Mouse (Mus musculus): Measurements from ENCODE around the gene Cacna1s. TPM values are rescaled to one million over a fixed set of nuclear protein-coding genes. Genes with fewer than 3 reads are reported as not detected.

The Cacna1s gene
- polyA plus RNA-seq, 1 experiment from 2014 or later: 0.17 TPM

DNA sequence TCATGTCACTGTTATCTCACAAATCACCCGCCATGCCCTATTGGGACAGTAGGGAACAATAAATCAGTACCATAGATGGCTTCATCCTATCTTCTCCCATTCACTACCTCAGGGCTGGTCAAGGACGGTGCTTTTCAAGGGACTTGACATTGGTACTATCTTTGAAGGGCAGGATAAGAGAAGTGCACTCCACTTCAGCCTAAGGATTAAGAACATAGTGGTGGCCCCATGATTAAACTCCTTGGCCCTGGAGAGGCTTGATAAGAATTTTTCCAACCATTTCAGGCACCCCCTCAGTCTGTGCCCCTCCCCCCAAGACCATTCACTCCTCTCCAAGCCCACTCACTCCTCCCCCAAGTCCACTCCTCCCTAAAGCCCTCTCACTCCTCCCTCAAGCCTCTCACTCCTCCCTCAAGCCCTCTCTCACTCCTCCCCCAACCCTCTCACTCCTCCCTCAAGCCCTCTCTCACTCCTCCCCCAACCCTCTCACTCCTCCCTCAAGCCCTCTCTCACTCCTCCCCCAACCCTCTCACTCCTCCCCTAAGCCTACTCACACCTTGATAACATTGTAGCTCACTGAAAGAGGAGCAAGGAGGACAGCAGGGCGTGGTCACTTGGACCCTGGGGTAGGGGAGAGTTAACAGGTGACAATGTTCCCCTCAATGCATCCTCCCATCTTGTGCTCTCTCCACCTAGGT, 33.6 kb downstream of the Cacna1s start:
- H3K9me3 ChIP-seq (ENCODE audit: control insufficient read depth, low read length): no peaks in the 10 kb centered on the region

DNA sequence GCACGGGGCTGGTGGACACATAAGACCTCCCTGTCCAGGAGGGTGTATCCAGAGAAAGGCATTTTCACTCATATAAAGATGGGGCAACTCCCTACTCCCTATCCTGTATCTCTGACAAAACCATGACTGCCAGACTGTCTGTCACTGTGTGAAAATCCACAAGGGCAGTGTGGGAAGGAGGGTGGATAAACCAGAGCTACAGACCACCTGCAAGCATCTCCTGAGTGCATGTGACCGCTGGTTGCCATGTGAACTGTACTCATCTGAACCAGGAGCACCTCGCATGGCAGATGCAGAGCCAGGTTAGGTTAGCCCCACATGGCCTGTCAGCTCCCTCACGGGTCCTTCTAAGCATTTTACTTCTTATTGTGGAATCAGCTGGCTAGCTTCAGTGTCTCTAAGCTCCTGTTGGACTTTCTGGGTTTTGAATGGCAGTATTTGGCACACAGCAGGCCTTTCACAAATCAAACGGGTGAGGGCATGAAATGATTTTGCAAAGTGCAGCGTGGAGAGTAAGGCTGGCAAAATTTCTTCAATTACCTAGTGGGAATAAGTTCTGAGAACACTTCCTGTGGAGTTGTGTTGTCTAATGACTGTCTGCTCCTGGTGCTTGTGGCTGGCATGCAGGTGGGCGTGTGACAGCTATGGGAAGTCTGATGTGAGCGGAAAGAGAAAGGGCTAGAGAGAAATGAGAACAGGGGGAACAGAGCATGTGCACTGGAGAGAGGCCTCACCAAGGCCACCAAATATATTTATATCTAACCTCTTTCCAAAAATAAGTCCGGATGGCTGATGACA, 37.0 kb downstream of the Cacna1s start:
- H3K9me3 ChIP-seq (ENCODE audit: control insufficient read depth, low read length): no peaks in the 10 kb centered on the region
- H3K4me3 ChIP-seq (ENCODE audit: low read depth, low read length): no peak overlapping the region
- no peak for ATAC-seq (ENCODE audit: insufficient number of reproducible peaks, low FRiP score, low TSS enrichment, low read depth)
- DNase-seq (ENCODE audit: low spot score): no peak
- no peak overlapping the region for H3K4me2 ChIP-seq (ENCODE audit: low read depth, severe bottlenecking)
- H3K27ac ChIP-seq (replicated peaks; ENCODE audit: low read depth, low read length): no peak overlapping the region
- no peak overlapping the region for H3K9ac ChIP-seq (ENCODE audit: low read length)
- H3K4me1 ChIP-seq (ENCODE audit: control insufficient read depth, insufficient read depth, low read length): no peaks in the 10 kb centered on the region
- WGBS: 84% methylated on average over 9 of the region's 9 CpGs
- H3K27me3 ChIP-seq (ENCODE audit: control insufficient read depth, insufficient read depth, low read length): no peaks in the 10 kb centered on the region
- H3K36me3 ChIP-seq (ENCODE audit: control insufficient read depth, insufficient read depth, low read length): no peaks in the 10 kb centered on the region

More for the DNA sequence above, 33.6 kb downstream of the Cacna1s start:
- no peak overlapping the region for H3K4me3 ChIP-seq (ENCODE audit: low read depth, low read length)
- H3K4me2 ChIP-seq (ENCODE audit: low read depth, severe bottlenecking): no peak overlapping the region
- 79% methylated on average over 3 of the region's 3 CpGs for WGBS
- ATAC-seq (ENCODE audit: insufficient number of reproducible peaks, low FRiP score, low TSS enrichment, low read depth) (no peak), DNase-seq (ENCODE audit: low spot score) (no peak)
- no peak overlapping the region for H3K27ac ChIP-seq (replicated peaks; ENCODE audit: low read depth, low read length)
- no peaks in the 10 kb centered on the region for H3K36me3 ChIP-seq (ENCODE audit: control insufficient read depth, insufficient read depth, low read length)
- H3K27me3 ChIP-seq (ENCODE audit: control insufficient read depth, insufficient read depth, low read length): no peaks in the 10 kb centered on the region
- H3K4me1 ChIP-seq (ENCODE audit: control insufficient read depth, insufficient read depth, low read length): no peaks in the 10 kb centered on the region
- H3K9ac ChIP-seq (ENCODE audit: low read length): no peak overlapping the region

DNA sequence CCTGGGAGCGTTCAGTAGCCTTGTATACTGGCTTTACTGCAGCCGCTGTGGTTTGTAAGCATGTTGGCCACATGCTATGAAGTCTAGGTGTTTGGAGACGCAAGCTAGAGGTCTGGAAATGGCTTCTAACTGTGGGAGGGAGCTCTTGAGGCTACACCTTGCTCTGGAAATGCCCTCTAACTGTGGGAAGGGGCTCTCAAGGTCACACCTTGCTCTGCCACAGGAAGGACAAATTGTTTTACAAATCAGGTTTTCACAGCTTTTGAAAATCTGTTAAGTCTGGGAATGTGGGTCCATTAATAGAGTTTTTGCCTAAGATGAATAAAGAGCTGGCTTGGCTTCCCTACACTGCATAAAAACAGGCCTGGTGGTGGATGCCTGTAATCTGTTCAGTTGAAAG, 41.2 kb downstream of the Cacna1s start:
- H3K9me3 ChIP-seq (ENCODE audit: control insufficient read depth, low read length): no peaks in the 10 kb centered on the region
- no peaks in the 10 kb centered on the region for H3K4me1 ChIP-seq (ENCODE audit: control insufficient read depth, insufficient read depth, low read length)
- H3K4me3 ChIP-seq (ENCODE audit: low read depth, low read length): no peak overlapping the region
- no peaks in the 10 kb centered on the region for H3K27me3 ChIP-seq (ENCODE audit: control insufficient read depth, insufficient read depth, low read length)
- no peak for DNase-seq (ENCODE audit: low spot score)
- H3K4me2 ChIP-seq (ENCODE audit: low read depth, severe bottlenecking): no peak overlapping the region
- no peaks in the 10 kb centered on the region for H3K36me3 ChIP-seq (ENCODE audit: control insufficient read depth, insufficient read depth, low read length)
- ATAC-seq (ENCODE audit: insufficient number of reproducible peaks, low FRiP score, low TSS enrichment, low read depth): no peak
- no peak overlapping the region for H3K9ac ChIP-seq (ENCODE audit: low read length)
- 73% methylated on average over 3 of the region's 3 CpGs for WGBS
- no peak overlapping the region for H3K27ac ChIP-seq (replicated peaks; ENCODE audit: low read depth, low read length)

DNA sequence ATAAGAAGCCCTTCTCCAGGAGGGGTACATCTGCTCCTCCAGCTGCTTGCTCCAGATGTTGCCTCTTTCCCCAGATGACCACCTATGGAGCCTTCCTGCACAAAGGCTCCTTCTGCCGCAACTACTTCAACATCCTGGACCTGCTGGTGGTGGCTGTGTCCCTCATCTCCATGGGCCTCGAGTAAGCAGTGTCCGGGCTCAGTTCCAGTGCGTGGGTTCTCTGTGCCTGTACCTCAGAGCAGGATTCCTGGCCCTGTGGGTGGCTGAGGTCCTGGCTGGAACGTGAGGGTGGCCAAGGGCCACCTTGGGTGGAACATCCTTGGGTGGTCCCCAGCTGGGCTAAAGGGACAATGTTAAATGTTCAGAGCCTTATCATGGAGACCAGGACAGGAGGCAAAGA, 42.3 kb downstream of the Cacna1s start:
- DNase-seq (ENCODE audit: low spot score): no peak
- Histone ChIP-seq H3K27me3 (ENCODE audit: control insufficient read depth, insufficient read depth, low read length) (no peaks in the 10 kb centered on the region), H3K9me3 (ENCODE audit: control insufficient read depth, low read length) (no peaks in the 10 kb centered on the region), H3K27ac (replicated peaks; ENCODE audit: low read depth, low read length) (no peak overlapping the region), H3K9ac (ENCODE audit: low read length) (no peak overlapping the region), H3K4me2 (ENCODE audit: low read depth, severe bottlenecking) (no peak overlapping the region), H3K4me1 (ENCODE audit: control insufficient read depth, insufficient read depth, low read length) (no peaks in the 10 kb centered on the region), H3K36me3 (ENCODE audit: control insufficient read depth, insufficient read depth, low read length) (no peaks in the 10 kb centered on the region), H3K4me3 (ENCODE audit: low read depth, low read length) (no peak overlapping the region)
- 80% methylated on average over 5 of the region's 5 CpGs for WGBS
- ATAC-seq (ENCODE audit: insufficient number of reproducible peaks, low FRiP score, low TSS enrichment, low read depth): no peak

DNA sequence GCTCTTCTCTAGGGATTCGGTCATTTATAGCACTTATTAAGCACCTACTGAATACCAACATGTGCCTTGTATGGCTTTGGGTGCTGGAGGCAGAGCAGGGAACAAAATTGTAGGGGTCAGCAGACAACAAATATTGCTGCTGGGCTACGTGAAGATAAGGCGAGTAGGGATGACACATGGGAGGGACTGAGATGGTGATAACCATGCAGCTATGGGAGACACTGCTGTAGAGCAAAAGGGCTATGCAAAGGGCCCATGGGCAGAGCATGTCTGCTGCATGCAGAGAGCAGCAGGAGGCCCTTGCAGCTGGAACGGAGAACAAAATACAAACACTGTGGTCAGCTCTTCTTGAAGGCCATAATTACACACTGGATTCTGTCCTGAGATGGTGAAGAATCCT, 49.5 kb downstream of the Cacna1s start:
- 78% methylated on average over 4 of the region's 4 CpGs for WGBS
- no peak overlapping the region for H3K27ac ChIP-seq (replicated peaks; ENCODE audit: low read depth, low read length)

DNA sequence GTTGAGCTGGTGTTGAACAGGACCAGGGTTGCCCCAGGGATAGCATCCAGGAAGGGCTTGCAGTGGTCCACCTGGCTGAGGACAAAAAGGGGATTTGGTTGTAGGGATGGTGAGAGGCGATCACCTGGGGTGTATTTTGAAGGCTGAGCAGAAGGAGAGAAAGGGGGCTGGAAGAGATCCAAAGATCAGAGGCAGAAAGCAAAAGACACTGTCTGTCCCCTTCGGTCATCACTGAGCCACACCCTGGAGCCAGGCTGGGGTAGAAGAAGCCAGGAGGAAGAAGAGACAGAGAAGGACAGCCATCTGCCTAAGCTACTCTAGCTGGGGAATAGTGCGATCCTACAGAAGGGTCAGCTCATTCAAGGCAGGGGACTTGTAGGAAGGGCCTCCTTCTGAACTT, 50.0 kb downstream of the Cacna1s start:
- Histone ChIP-seq H3K27me3 (ENCODE audit: control insufficient read depth, insufficient read depth, low read length) (no peaks in the 10 kb centered on the region), H3K27ac (replicated peaks; ENCODE audit: low read depth, low read length) (no peak overlapping the region), H3K4me1 (ENCODE audit: control insufficient read depth, insufficient read depth, low read length) (0 out of 2 replicates have a peak, but pooled peaks cover 2% of the 10 kb centered on the region), H3K4me3 (ENCODE audit: low read depth, low read length) (no peak overlapping the region), H3K9me3 (ENCODE audit: control insufficient read depth, low read length) (no peaks in the 10 kb centered on the region), H3K4me2 (ENCODE audit: low read depth, severe bottlenecking) (no peak overlapping the region), H3K36me3 (ENCODE audit: control insufficient read depth, insufficient read depth, low read length) (no peaks in the 10 kb centered on the region), H3K9ac (ENCODE audit: low read length) (no peak overlapping the region)
- WGBS: 63% methylated on average over 3 of the region's 3 CpGs
- ATAC-seq (ENCODE audit: insufficient number of reproducible peaks, low FRiP score, low TSS enrichment, low read depth) (no peak), DNase-seq (ENCODE audit: low spot score) (no peak)

More for the DNA sequence above, 49.5 kb downstream of the Cacna1s start:
- H3K36me3 ChIP-seq (ENCODE audit: control insufficient read depth, insufficient read depth, low read length): no peaks in the 10 kb centered on the region
- H3K9me3 ChIP-seq (ENCODE audit: control insufficient read depth, low read length): no peaks in the 10 kb centered on the region
- H3K4me3 ChIP-seq (ENCODE audit: low read depth, low read length): no peak overlapping the region
- H3K4me1 ChIP-seq (ENCODE audit: control insufficient read depth, insufficient read depth, low read length): 0 out of 2 replicates have a peak, but pooled peaks cover 2% of the 10 kb centered on the region
- ATAC-seq (ENCODE audit: insufficient number of reproducible peaks, low FRiP score, low TSS enrichment, low read depth) (no peak), DNase-seq (ENCODE audit: low spot score) (no peak)
- no peak overlapping the region for H3K9ac ChIP-seq (ENCODE audit: low read length)
- no peaks in the 10 kb centered on the region for H3K27me3 ChIP-seq (ENCODE audit: control insufficient read depth, insufficient read depth, low read length)
- no peak overlapping the region for H3K4me2 ChIP-seq (ENCODE audit: low read depth, severe bottlenecking)

DNA sequence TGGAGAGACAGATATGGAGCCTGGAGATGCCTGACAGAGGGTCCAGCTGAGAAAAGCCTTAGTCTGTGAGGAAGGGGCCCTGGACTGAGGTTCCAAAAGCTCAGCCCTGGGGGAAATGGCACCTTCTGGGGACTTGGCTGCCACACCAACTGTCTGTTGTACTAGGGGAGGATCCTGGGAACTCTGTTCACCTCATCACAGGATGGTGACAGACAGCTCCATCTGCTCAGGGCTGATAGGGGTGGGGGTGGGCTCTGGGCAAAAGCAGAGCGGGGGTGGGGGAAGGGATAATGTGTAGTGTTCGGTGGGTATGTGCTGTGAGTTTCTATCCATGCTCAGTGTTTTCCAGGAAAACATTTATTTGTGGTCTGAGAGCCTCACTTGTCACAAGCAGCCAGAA, 50.4 kb downstream of the Cacna1s start:
- Histone ChIP-seq H3K27me3 (ENCODE audit: control insufficient read depth, insufficient read depth, low read length) (no peaks in the 10 kb centered on the region), H3K27ac (replicated peaks; ENCODE audit: low read depth, low read length) (no peak overlapping the region), H3K36me3 (ENCODE audit: control insufficient read depth, insufficient read depth, low read length) (no peaks in the 10 kb centered on the region), H3K9me3 (ENCODE audit: control insufficient read depth, low read length) (no peaks in the 10 kb centered on the region), H3K4me1 (ENCODE audit: control insufficient read depth, insufficient read depth, low read length) (0 out of 2 replicates have a peak, but pooled peaks cover 2% of the 10 kb centered on the region), H3K4me3 (ENCODE audit: low read depth, low read length) (no peak overlapping the region), H3K4me2 (ENCODE audit: low read depth, severe bottlenecking) (no peak overlapping the region), H3K9ac (ENCODE audit: low read length) (no peak overlapping the region)
- 71% methylated on average over 2 of the region's 2 CpGs for WGBS
- ATAC-seq (ENCODE audit: insufficient number of reproducible peaks, low FRiP score, low TSS enrichment, low read depth): no peak
- DNase-seq (ENCODE audit: low spot score): no peak

DNA sequence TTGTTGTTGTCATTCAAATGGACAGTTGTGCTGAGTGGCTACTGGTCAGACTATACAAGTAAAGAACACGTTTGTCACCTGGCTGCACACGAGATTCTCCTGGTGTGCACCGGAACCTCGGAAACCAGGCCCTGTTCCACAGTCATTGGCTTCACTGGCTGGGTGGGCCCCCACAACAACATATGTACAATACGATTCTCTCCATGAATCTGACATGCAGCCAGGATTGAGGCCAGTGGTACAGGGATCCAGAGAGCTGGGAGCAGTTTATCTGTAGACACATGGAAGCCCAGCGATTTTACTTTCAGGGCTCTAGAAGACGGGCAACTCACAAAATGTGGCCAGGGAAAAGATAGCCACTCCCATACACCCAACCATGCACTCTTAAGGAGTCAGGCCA, 51.1 kb downstream of the Cacna1s start:
- ATAC-seq (ENCODE audit: insufficient number of reproducible peaks, low FRiP score, low TSS enrichment, low read depth) (no peak), DNase-seq (ENCODE audit: low spot score) (no peak)
- no peak overlapping the region for H3K9ac ChIP-seq (ENCODE audit: low read length)
- no peak overlapping the region for H3K4me3 ChIP-seq (ENCODE audit: low read depth, low read length)
- H3K4me2 ChIP-seq (ENCODE audit: low read depth, severe bottlenecking): no peak overlapping the region
- 88% methylated on average over 7 of the region's 7 CpGs for WGBS
- no peaks in the 10 kb centered on the region for H3K36me3 ChIP-seq (ENCODE audit: control insufficient read depth, insufficient read depth, low read length)
- H3K27ac ChIP-seq (replicated peaks; ENCODE audit: low read depth, low read length): no peak overlapping the region
- no peaks in the 10 kb centered on the region for H3K9me3 ChIP-seq (ENCODE audit: control insufficient read depth, low read length)
- H3K4me1 ChIP-seq (ENCODE audit: control insufficient read depth, insufficient read depth, low read length): 0 out of 2 replicates have a peak, but pooled peaks cover 2% of the 10 kb centered on the region
- H3K27me3 ChIP-seq (ENCODE audit: control insufficient read depth, insufficient read depth, low read length): no peaks in the 10 kb centered on the region

Data from limb, embryonic 11.5 days (tissue).